23 mouse cellular contexts compared by ENCODE assay signal in genomic region chr16:30735360-30735759, GRCm38 (mm10).
DNase-seq lines count a peak whose midpoint lies in the region; TF ChIP-seq lines count a peak whose summit lies in the region.
"Had no signal": no experiment of that assay in that cellular context is flagged by ENCODE, and none has a peak within 500 bp of the region (broad histone marks: within the 10 kb centered on the region; RNA-seq: fewer than 3 reads in every experiment).

No protein-coding gene starts in this region.

- 32% methylated on average over 3 of the region's 3 CpGs for WGBS in heart, adult 2 months
- 48% methylated on average over 3 of the region's 3 CpGs for WGBS in kidney, adult 2 months

- H3K4me3 ChIP-seq in heart, adult 2 months: no peak overlapping the region
- no peak overlapping the region for H3K4me3 ChIP-seq in kidney, adult 2 months (ENCODE audit: insufficient read depth, low read depth, low read length)
- H3K4me3 ChIP-seq: forebrain, embryonic 12.5 days; hindbrain, embryonic 15.5 days; left cerebral cortex, adult 2 months; midbrain, embryonic 13.5 days; neural tube, embryonic 13.5 days had no signal

- intact Hi-C loops in heart, adult 2 months (cut with DNase I): loop anchor here (5.0 to 10.0 kb wide), 3 partner anchors 137 to 329 kb away; no protein-coding TSS in a partner anchor

- H3K27ac ChIP-seq in heart, adult 2 months: peak overlapping the region; percentile 99
- H3K27ac ChIP-seq in kidney, adult 2 months (ENCODE audit: insufficient read depth, low read depth, low read length): peak overlapping the region; percentile 47; the same call in 1 of the 2 replicates
- H3K27ac ChIP-seq: forebrain, embryonic 12.5 days; hindbrain, embryonic 15.5 days; left cerebral cortex, adult 2 months; midbrain, embryonic 13.5 days; neural tube, embryonic 13.5 days had no signal

- peaks cover 32% of the 10 kb centered on the region for H3K4me1 ChIP-seq in heart, adult 2 months (ENCODE audit: control insufficient read depth, insufficient read depth, low read length)
- 0 out of 2 replicates have a peak, but pooled peaks cover 4% of the 10 kb centered on the region for H3K4me1 ChIP-seq in kidney, adult 2 months (ENCODE audit: control insufficient read depth, insufficient read depth, low read length)

- no peak for TF ChIP-seq POLR2A in heart, adult 2 months (IDR thresholded peaks at IDR 0.05; ENCODE audit: insufficient read depth, low read depth, low read length)
- TF ChIP-seq POLR2A in kidney, adult 2 months (IDR thresholded peaks at IDR 0.05; ENCODE audit: low read depth, low read length): no peak

- H3K27me3 ChIP-seq in heart, adult 2 months (ENCODE audit: control insufficient read depth, insufficient read depth, low read length): no peaks in the 10 kb centered on the region
- H3K27me3 ChIP-seq in kidney, adult 2 months (replicated peaks; ENCODE audit: control insufficient read depth, insufficient read depth, low read length): no peaks in the 10 kb centered on the region
- H3K27me3 ChIP-seq: forebrain, embryonic 12.5 days; hindbrain, embryonic 15.5 days; midbrain, embryonic 13.5 days; neural tube, embryonic 13.5 days had no signal

- no peak for TF ChIP-seq EP300 in heart, adult 2 months (IDR thresholded peaks at IDR 0.05; ENCODE audit: insufficient read depth, low read depth, low read length)

- TF ChIP-seq CTCF in heart, adult 2 months (IDR thresholded peaks at IDR 0.05): no peak
- TF ChIP-seq CTCF in kidney, adult 2 months (conservative IDR thresholded peaks at IDR 0.05; ENCODE audit: insufficient read depth, insufficient read length, low read depth, low read length): no peak

- no peaks in the 10 kb centered on the region for H3K79me2 ChIP-seq in heart, adult 2 months (replicated peaks; ENCODE audit: control insufficient read depth, insufficient read depth, low read length)

- H3K9ac ChIP-seq in heart, adult 2 months (ENCODE audit: low read depth, low read length): no peak overlapping the region
- H3K9ac ChIP-seq: forebrain, embryonic 12.5 days; hindbrain, embryonic 15.5 days; midbrain, embryonic 13.5 days; neural tube, embryonic 13.5 days had no signal

- no peak for DNase-seq in heart, adult 2 months
- DNase-seq in heart, adult 8-10 months (ENCODE audit: low spot score): no peak
- DNase-seq in kidney, adult 2 months: peak; percentile 62
- no peak for DNase-seq in kidney, postnatal 10 days
- DNase-seq in ES-CJ7 (ENCODE audit: low read depth, low spot score): peak; percentile 55
- DNase-seq in adipocyte (ENCODE audit: low spot score): peak; percentile 35
- DNase-seq in adrenal gland, postnatal 25 days: no peak
- DNase-seq in thymus, postnatal 25 days: no peak
- DNase-seq: adrenal gland, postnatal 10 days; cerebellum, adult 11-12 months; cerebellum, postnatal 36 days; gastrocnemius, postnatal 25 days; layer of hippocampus, adult 9-11 months; left cerebral cortex, postnatal 4 days; liver; right cerebral cortex, postnatal 14 days; spleen, adult 18-20 months; thymus, postnatal 4 days had no signal

- 0 out of 2 replicates have a peak, but pooled peaks cover 3% of the 10 kb centered on the region for H3K36me3 ChIP-seq in heart, adult 2 months (ENCODE audit: control insufficient read depth, insufficient read depth, low read length)
- no peaks in the 10 kb centered on the region for H3K36me3 ChIP-seq in kidney, adult 2 months (ENCODE audit: control insufficient read depth, insufficient read depth, low read length)
- H3K36me3 ChIP-seq: forebrain, embryonic 12.5 days; hindbrain, embryonic 15.5 days; midbrain, embryonic 13.5 days; neural tube, embryonic 13.5 days had no signal

Comparison
In these comparisons a context has a peak if more than half of its experiments do, and no peak if none do; other contexts are left out.
1. DNase-seq: peak in kidney, adult 2 months (single experiment), ES-CJ7 (single experiment) and adipocyte (single experiment); none in heart, adult 2 months (0 of 2), heart, adult 8-10 months (single experiment), kidney, postnatal 10 days (single experiment), adrenal gland, postnatal 25 days (single experiment) and thymus, postnatal 25 days (single experiment).